ENCODE assay signal across 12 mouse cellular contexts in genomic region chr5:124217566-124218249, GRCm38 (mm10). TPM values are rescaled to one million over a fixed set of nuclear protein-coding genes. Genes with fewer than 3 reads are reported as not detected.
DNase-seq lines count a peak whose midpoint lies in the region; ATAC-seq lines count a peak whose summit lies in the region.
"Had no signal": no experiment of that assay in that cellular context is flagged by ENCODE, and none has a peak within 500 bp of the region (broad histone marks: within the 10 kb centered on the region; RNA-seq: fewer than 3 reads in every experiment).

No protein-coding gene starts in this region.

- no peaks in the 10 kb centered on the region for H3K27me3 ChIP-seq in heart, embryonic 13.5 days (replicated peaks)
- no peaks in the 10 kb centered on the region for H3K27me3 ChIP-seq in midbrain, embryonic 15.5 days (replicated peaks)

- H3K36me3 ChIP-seq in heart, embryonic 13.5 days: peaks cover 18% of the 10 kb centered on the region
- no peaks in the 10 kb centered on the region for H3K36me3 ChIP-seq in midbrain, embryonic 15.5 days (replicated peaks)

- no peak for DNase-seq in heart, postnatal 14 days
- DNase-seq in layer of hippocampus, adult 8-10 months (ENCODE audit: low spot score in 2 of 2): peak; percentile 60 to 66
- DNase-seq in layer of hippocampus, postnatal 10 days (ENCODE audit: low spot score in 2 of 2): no peak
- peak; percentile 81 to 90 for DNase-seq in frontal cortex, adult 2 months (ENCODE audit: extremely low spot score in 1 of 2, low spot score in 1 of 2)
- peak; percentile 63 for DNase-seq in right cerebral cortex, postnatal 14 days
- no peak for DNase-seq in thymus, postnatal 14 days
- DNase-seq: adrenal gland, adult 2 months; kidney, adult 11 months; lung, adult 18-20 months; thymus, postnatal 36 days had no signal

- peak overlapping the region; percentile 58; the same call in 1 of the 2 replicates for H3K9ac ChIP-seq in heart, embryonic 13.5 days
- no peak overlapping the region for H3K9ac ChIP-seq in midbrain, embryonic 15.5 days

- H3K4me2 ChIP-seq in heart, embryonic 13.5 days: no peak overlapping the region
- H3K4me2 ChIP-seq in midbrain, embryonic 15.5 days: no peak overlapping the region

- H3K27ac ChIP-seq in heart, embryonic 13.5 days (replicated peaks): peak overlapping the region; percentile 84
- H3K27ac ChIP-seq in midbrain, embryonic 15.5 days: no peak overlapping the region

- no peak for ATAC-seq in heart, embryonic 13.5 days (ENCODE audit: extremely low read depth, insufficient number of reproducible peaks, low FRiP score, low TSS enrichment)
- no peak for ATAC-seq in midbrain, embryonic 15.5 days (replicated peaks)

- H3K9me3 ChIP-seq in heart, embryonic 13.5 days: no peaks in the 10 kb centered on the region
- no peaks in the 10 kb centered on the region for H3K9me3 ChIP-seq in midbrain, embryonic 15.5 days

- no peak overlapping the region for H3K4me3 ChIP-seq in heart, embryonic 13.5 days
- no peak overlapping the region for H3K4me3 ChIP-seq in midbrain, embryonic 15.5 days

- WGBS in heart, embryonic 13.5 days: 51% methylated on average over 8 of the region's 8 CpGs
- 51% methylated on average over 8 of the region's 8 CpGs for WGBS in midbrain, embryonic 15.5 days

- intact Hi-C loops in heart, postnatal 14 days (cut with DNase I): no loop called here

- H3K4me1 ChIP-seq in heart, embryonic 13.5 days: peaks cover 99% of the 10 kb centered on the region
- peaks cover 17% of the 10 kb centered on the region for H3K4me1 ChIP-seq in midbrain, embryonic 15.5 days

RNA-seq across cellular contexts. Expression of gene Pitpnm2, which starts 31.9 kb away (rescaled TPM):
- polyA plus RNA-seq in heart, embryonic 13.5 days (2015; fragmentation: Nextera tagmentation; extraction: Ambion mirVana): 5.1 and 6.6 TPM in 2 replicates
- 10 to 100 TPM; 47.9 to 52.4 TPM for total RNA-seq in heart, postnatal 14 days (2021)
- 100 to 1,000 TPM; 260 to 337 (median 315) TPM for total RNA-seq in layer of hippocampus, adult 8-10 months (2022)
- total RNA-seq in layer of hippocampus, postnatal 10 days (2021): 100 to 1,000 TPM; 125 to 126 TPM
- polyA plus RNA-seq in frontal cortex, adult 2 months (2012; rRNA removed): 195 and 196 TPM in 2 replicates
- 11.8 and 13.0 TPM in 2 replicates for polyA plus RNA-seq in midbrain, embryonic 15.5 days (2015; fragmentation: Nextera tagmentation; extraction: Ambion mirVana)

Comparison
In these comparisons a context has a peak if more than half of its experiments do, and no peak if none do; other contexts are left out.
1. DNase-seq: peak in layer of hippocampus, adult 8-10 months (2 of 2), frontal cortex, adult 2 months (2 of 2) and right cerebral cortex, postnatal 14 days (single experiment); none in heart, postnatal 14 days (0 of 2), layer of hippocampus, postnatal 10 days (0 of 2) and thymus, postnatal 14 days (single experiment).